Mouse (Mus musculus) macrophage (primary cell): Measurements from ENCODE around the gene Erbin. TPM values are rescaled to one million over a fixed set of nuclear protein-coding genes. Genes with fewer than 3 reads are reported as not detected.
A peak's percentile ranks its signal among the peaks of the same experiment; 100 is the strongest.

Experiments used
- H3K27ac ChIP-seq: fragments of 350-480 bp; formaldehyde crosslinking; 2 replicates; pipeline ENCODE4 v1.9.0; 2021
- H3K36me3 ChIP-seq: fragments of 350-480 bp; formaldehyde crosslinking; 2 replicates; pipeline ENCODE4 v1.9.0; 2021; ENCODE audit errors: inconsistent target
- H3K4me3 ChIP-seq: fragments of 350-480 bp; formaldehyde crosslinking; 2 replicates; pipeline ENCODE4 v1.9.0; 2021; ENCODE audit errors: inconsistent target
- H3K79me2 ChIP-seq: fragments of 350-480 bp; formaldehyde crosslinking; 2 replicates; pipeline ENCODE4 v1.9.0; 2021; ENCODE audit errors: inconsistent target
- WGBS: methylation state at CpG from one replicate; pipeline ENCODE4 v1.1.7; 2026; ENCODE audit warnings: inconsistent platforms; ENCODE audit not compliant: missing documents; 5-methylcytosine and 5-hydroxymethylcytosine counted together
- polyA plus RNA-seq: library from polyadenylated mRNA; stranded (reverse); fragments of 250-400 nt; gene quantifications from 3 replicates; pipeline ENCODE4 v1.2.4, GENCODE M21; 2018; ENCODE audit warnings: inconsistent platforms

The Erbin gene
- polyA plus RNA-seq, 1 experiment from 2014 or later, result 82.3 TPM

GRCm38 (mm10) chr13:103806210-103806851, 114.0 kb downstream of the Erbin start:
- Histone ChIP-seq H3K79me2 (no peaks in the 10 kb centered on the region), H3K4me3 (no peak overlapping the region), H3K36me3 (no peaks in the 10 kb centered on the region), H3K27ac (no peak overlapping the region)
- 91% methylated on average over 6 of the region's 6 CpGs for WGBS

DNA sequence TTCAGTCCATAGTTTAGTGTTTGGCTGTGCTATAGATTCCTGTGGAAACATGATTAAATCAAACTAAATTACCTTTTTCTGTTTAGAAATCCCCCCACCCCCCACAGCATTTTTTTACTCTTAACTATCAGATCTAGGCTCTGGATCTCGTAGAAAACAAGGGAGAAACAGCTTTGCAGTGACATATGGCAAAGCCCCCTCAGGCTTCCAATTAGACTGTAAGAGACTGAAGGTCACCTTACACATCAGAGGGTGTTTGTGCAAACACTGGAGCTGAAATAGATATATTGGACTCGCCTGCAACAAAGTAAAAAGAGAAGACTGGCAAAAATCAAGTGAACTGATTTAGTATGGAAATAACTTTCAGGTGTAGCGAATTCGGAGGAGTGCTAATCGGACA, 116.6 kb downstream of the Erbin start:
- WGBS, result 94% methylated on average over 5 of the region's 5 CpGs
- no peak overlapping the region for H3K27ac ChIP-seq
- no peaks in the 10 kb centered on the region for H3K36me3 ChIP-seq
- no peak overlapping the region for H3K4me3 ChIP-seq
- H3K79me2 ChIP-seq, result no peaks in the 10 kb centered on the region

DNA sequence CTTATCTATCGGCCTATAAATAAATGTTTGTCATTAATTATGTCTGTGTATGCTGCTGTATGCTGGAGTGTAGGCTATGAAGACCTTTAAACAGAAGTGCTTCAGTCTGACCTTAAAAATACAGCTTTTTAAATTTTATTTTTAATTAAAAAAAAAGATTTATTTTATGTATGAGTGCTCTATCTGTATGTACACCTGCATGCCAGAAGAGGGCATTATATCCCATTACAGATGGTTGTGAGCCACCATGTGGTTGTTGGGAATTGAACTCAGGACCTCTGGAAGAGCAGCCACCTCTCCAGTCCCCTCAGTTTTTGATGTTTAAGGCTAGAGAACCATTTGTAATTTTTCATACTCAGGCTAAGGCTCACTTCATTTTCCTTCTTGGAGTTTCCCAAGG, 119.3 kb downstream of the Erbin start:
- Histone ChIP-seq H3K4me3 (no peak overlapping the region), H3K36me3 (no peaks in the 10 kb centered on the region), H3K27ac (no peak overlapping the region), H3K79me2 (no peaks in the 10 kb centered on the region)
- 100% methylated on average over 1 of the region's 1 CpGs for WGBS

- Histone ChIP-seq H3K36me3 (no peaks in the 10 kb centered on the region), H3K27ac (no peak overlapping the region), H3K79me2 (no peaks in the 10 kb centered on the region), H3K4me3 (no peak overlapping the region)
- WGBS, result 98% methylated on average over 8 of the region's 9 CpGs
Measured at GRCm38 (mm10) chr13:103794688-103795543, 125.4 kb downstream of the Erbin start.

- no peak overlapping the region for H3K4me3 ChIP-seq
- no peak overlapping the region for H3K27ac ChIP-seq
- no peaks in the 10 kb centered on the region for H3K36me3 ChIP-seq
- no peaks in the 10 kb centered on the region for H3K79me2 ChIP-seq
- WGBS, result 31% methylated on average over 11 of the region's 11 CpGs
Measured at GRCm38 (mm10) chr13:103779922-103780585, 140.3 kb downstream of the Erbin start.

GRCm38 (mm10) chr13:103777126-103777525, 143.2 kb downstream of the Erbin start:
- WGBS, result 83% methylated on average over 8 of the region's 8 CpGs
- peaks cover 15% of the 10 kb centered on the region for H3K79me2 ChIP-seq
- H3K4me3 ChIP-seq, result no peak overlapping the region
- no peaks in the 10 kb centered on the region for H3K36me3 ChIP-seq
- H3K27ac ChIP-seq, result no peak overlapping the region

- 1% methylated on average over 79 of the region's 81 CpGs for WGBS
- peaks cover 44% of the 10 kb centered on the region for H3K79me2 ChIP-seq
- H3K36me3 ChIP-seq, result no peaks in the 10 kb centered on the region
- H3K27ac ChIP-seq, result peak within 1 kb of the TSS; percentile 89
- peak within 1 kb of the TSS; percentile 65 for H3K4me3 ChIP-seq
Measured at GRCm38 (mm10) chr13:103774119-103774757, 146.1 kb downstream of the Erbin start, which contains the start of gene Srek1. TSS of gene Srek1 (minus strand) at chr13:103774608.

DNA sequence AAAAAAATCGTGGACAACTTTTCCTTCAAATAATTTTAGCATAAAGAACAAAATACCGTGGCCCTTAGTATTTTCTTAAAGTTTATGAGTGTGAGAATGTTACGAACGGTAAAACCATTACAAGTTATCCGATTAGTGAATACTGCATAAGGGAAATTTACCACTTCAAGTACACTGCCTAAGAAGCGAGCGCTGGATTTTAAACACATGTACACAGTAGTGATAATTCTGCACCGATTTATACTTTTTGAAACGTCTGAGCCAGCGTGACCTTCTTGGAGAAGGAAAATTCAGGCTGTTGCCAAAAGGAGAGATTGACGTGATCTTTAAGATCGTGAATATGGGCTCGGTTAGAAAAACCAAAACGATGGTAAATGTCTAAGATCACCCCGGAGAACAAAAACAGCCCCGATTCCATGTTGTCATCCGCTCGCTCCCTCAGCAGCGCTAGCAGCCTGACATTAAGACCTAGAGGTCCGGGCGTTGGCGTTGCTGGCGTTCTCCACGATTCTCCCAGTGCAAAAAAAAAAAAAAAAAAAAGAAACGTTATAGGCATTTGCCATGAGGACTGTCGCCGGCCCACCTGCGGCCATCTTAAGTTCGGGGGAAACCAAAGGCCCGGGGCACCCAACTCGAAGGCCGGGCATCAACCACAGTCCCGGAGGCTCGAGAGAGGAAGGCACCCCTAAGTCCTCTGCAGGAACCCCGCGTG, 146.8 kb downstream of the Erbin start:
- peak overlapping the region; percentile 65 for H3K4me3 ChIP-seq
- whole genome bisulfite sequencing, result 3% methylated on average over 33 of the region's 36 CpGs
- H3K79me2 ChIP-seq, result peaks cover 51% of the 10 kb centered on the region
- peak overlapping the region; percentile 89 for H3K27ac ChIP-seq
- no peaks in the 10 kb centered on the region for H3K36me3 ChIP-seq

DNA sequence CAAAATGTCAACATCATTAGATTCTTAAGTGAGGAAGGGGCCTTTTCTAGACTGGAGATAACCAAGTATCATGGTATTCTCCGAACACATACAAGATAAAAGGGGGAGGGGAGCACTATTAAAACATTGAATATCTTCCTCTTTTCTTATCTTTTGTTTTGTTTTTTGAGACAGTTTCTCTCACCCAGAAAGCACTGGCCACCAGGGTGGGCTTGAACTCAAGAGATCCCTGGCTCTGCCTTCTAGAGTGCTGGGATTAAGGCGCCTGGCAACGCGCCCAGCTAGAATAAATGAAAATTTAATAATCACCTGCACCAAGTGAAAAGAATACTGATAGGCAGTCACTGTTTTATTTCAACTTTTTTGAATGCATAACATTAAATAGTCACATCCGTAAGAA, 147.4 kb downstream of the Erbin start:
- Histone ChIP-seq H3K36me3 (no peaks in the 10 kb centered on the region), H3K4me3 (peak overlapping the region; percentile 65), H3K27ac (peak overlapping the region; percentile 89; the same call in 1 of the 2 replicates), H3K79me2 (peaks cover 55% of the 10 kb centered on the region)
- WGBS, result 65% methylated on average over 5 of the region's 5 CpGs

- no peak overlapping the region for H3K4me3 ChIP-seq
- H3K79me2 ChIP-seq, result peaks cover 75% of the 10 kb centered on the region
- H3K27ac ChIP-seq, result no peak overlapping the region
- 0 out of 2 replicates have a peak, but pooled peaks cover 5% of the 10 kb centered on the region for H3K36me3 ChIP-seq
Measured at GRCm38 (mm10) chr13:103770821-103771220, 149.5 kb downstream of the Erbin start.

Other genes starting within 250 kb of the Erbin start
- 14.9 to 27.1 TPM (median 22.3 TPM) in 3 replicates for gene Srek1, start 145.9 kb downstream of the Erbin start, polyA plus RNA-seq
- gene Nln, start 189.1 kb upstream of the Erbin start, polyA plus RNA-seq, result 19.7 to 52.2 TPM (median 19.9 TPM) in 3 replicates
- gene Sgtb, start 189.2 kb upstream of the Erbin start, polyA plus RNA-seq, result 1.2 to 2.8 TPM (median 1.9 TPM) in 3 replicates